Mouse (Mus musculus) cerebellum, adult 2 months (tissue): ENCODE measurements around the gene Arhgap45. TPM values are rescaled to one million over a fixed set of nuclear protein-coding genes. Genes with fewer than 3 reads are reported as not detected.

Experiments
- DNase-seq, 2 experiments: peaks; one replicate each; pipeline ENCODE4 v3.0.0; 2021
- H3K27ac ChIP-seq: fragments of 200-500 bp; 2 replicates; pipeline ENCODE4 v1.5.1; 2012; ENCODE audit warnings: low read length, control low read depth, inconsistent platforms; ENCODE audit not compliant: insufficient read depth
- H3K27me3 ChIP-seq: fragments of 200-500 bp; 2 replicates; pipeline ENCODE4 v1.6.1; 2012; ENCODE audit warnings: inconsistent platforms, mild to moderate bottlenecking, low read length, moderate library complexity; ENCODE audit not compliant: control insufficient read depth, insufficient read depth
- H3K4me1 ChIP-seq: fragments of 200-500 bp; 2 replicates; pipeline ENCODE4 v1.6.1; 2011; ENCODE audit warnings: low read length; ENCODE audit not compliant: control insufficient read depth, insufficient read depth
- H3K4me3 ChIP-seq: fragments of 200-500 bp; replicated peaks from 2 replicates; pipeline ENCODE3; 2011; ENCODE audit warnings: mild to moderate bottlenecking, low read depth, low read length, control low read depth; ENCODE audit not compliant: insufficient read depth
- CTCF ChIP-seq: fragments of 200-500 bp; IDR thresholded peaks from 2 replicates; pipeline ENCODE4 v1.5.1; 2011; ENCODE audit warnings: low read depth, mild to moderate bottlenecking, control low read depth, low read length, moderate library complexity, borderline replicate concordance; ENCODE audit not compliant: insufficient read depth
- POLR2A ChIP-seq: fragments of 200-500 bp; IDR thresholded peaks from 2 replicates; pipeline ENCODE4 v1.6.1; 2011; ENCODE audit warnings: low read length, control low read depth, borderline replicate concordance; ENCODE audit not compliant: insufficient read depth
- WGBS: fragments of 180-500 bp; shearing (Covaris S2); methylation state at CpG from one replicate; pipeline ENCODE4 v1.1.7; 2018; 5-methylcytosine and 5-hydroxymethylcytosine counted together
- polyA plus RNA-seq: library from polyadenylated mRNA; depleted of rRNA; stranded (reverse); fragments of >200 nt; gene quantifications from 2 replicates; pipeline ENCODE4 v1.2.3, GENCODE M21; 2012

The Arhgap45 gene
- polyA plus RNA-seq, 1 experiment = 2.7 TPM

DNA sequence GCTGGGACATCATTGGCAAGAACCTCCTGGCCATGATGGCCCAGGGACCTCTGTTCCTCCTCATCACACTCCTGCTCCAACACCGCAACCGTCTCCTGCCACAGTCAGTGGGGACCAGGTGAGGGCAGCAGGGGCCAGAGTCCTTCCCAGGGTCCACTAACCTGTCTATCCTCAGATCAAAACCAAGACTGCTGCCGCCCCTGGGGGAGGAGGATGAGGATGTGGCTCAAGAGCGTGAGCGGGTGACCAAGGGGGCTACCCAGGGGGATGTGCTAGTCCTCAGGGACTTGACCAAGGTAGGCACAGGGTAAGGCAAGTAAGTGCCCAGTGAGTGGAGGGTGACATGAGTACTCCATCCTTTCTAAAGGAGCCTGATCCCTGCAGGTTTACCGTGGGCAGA is 4.7 kb upstream of the Arhgap45 start:
- TF ChIP-seq POLR2A (no peak), CTCF (no peak)
- WGBS = 90% methylated on average over 6 of the region's 6 CpGs
- Histone ChIP-seq H3K27ac (no peak overlapping the region), H3K4me1 (no peaks in the 10 kb centered on the region), H3K4me3 (no peak overlapping the region), H3K27me3 (no peaks in the 10 kb centered on the region)
- no peak for DNase-seq

DNA sequence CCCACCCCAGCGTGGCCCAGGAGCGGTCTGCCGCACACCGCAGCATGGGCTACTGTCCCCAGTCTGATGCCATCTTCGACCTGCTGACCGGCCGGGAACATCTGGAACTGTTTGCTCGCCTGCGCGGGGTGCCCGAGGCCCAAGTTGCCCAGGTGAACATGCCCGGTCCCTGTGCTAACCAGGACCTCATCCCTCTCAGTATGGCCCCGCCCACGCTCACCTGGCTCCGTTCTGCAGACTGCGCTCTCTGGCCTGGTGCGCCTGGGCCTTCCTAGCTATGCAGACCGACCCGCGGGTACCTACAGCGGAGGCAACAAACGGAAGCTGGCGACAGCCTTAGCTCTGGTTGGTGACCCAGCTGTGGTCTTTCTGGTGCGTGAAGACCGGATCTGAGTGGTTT is 2.8 kb upstream of the Arhgap45 start:
- TF ChIP-seq CTCF (no peak), POLR2A (no peak)
- no peaks in the 10 kb centered on the region for H3K4me1 ChIP-seq
- no peak overlapping the region for H3K4me3 ChIP-seq
- no peak for DNase-seq
- WGBS = 59% methylated on average over 25 of the region's 25 CpGs
- H3K27ac ChIP-seq = no peak overlapping the region
- H3K27me3 ChIP-seq = no peaks in the 10 kb centered on the region

DNA sequence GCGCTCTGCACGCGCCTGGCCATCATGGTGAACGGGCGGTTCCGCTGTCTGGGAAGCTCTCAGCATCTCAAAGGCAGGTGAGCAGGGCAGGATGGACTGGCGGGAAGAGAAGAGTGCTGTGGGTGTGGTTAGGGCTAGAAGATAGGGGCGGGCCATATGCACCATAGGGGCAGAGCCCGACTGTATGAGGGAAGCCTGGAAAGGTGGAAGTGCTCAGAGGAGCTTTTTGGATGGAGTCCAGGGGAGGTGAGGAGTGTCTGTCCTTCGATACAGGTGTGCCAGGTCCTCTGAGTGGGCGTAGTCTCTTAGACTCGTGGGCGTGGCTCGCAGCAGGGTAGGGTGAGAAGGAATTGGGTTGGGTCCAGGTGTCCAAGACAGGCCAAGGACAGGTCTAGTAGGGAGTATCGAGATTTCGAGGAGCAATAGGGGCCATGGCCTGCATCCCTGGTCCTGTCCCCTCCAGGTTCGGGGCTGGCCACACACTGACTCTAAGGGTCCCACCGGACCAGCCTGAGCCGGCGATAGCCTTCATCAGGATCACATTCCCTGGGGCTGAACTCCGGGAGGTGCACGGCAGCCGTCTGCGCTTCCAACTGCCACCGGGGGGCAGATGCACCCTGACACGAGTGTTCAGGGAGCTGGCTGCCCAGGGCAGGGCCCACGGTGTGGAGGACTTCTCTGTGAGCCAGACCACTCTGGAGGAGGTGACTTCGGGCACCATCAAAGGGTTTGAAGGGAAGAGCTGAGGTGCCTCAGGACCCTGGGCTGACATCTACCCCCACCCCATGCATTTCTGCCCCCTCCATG is 1.8 kb upstream of the Arhgap45 start:
- Histone ChIP-seq H3K27me3 (no peaks in the 10 kb centered on the region), H3K4me3 (no peak overlapping the region), H3K4me1 (no peaks in the 10 kb centered on the region), H3K27ac (no peak overlapping the region)
- TF ChIP-seq CTCF (no peak), POLR2A (no peak)
- no peak for DNase-seq
- 46% methylated on average over 28 of the region's 28 CpGs for WGBS

DNA sequence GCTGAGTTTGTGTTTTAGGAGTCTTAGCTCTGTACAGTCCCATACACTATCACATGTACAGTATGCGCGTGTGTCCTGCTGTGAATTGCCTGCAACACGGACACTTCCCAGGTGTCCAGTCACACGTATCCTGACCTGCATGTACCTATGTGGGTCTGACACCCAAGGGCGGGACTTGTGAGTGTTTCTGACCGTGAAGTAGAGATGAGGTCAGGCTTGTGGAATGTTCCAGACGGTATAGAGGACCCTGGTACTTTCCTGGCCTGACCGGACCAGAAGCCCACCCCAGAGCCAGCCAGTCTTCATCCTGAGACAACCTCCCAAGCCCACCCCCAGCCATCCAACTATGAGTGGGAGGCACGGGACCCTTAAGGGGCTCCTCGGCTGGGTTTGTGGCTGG is 870 bp upstream of the Arhgap45 start:
- Histone ChIP-seq H3K27ac (no peak overlapping the region), H3K4me1 (no peaks in the 10 kb centered on the region), H3K4me3 (no peak overlapping the region), H3K27me3 (no peaks in the 10 kb centered on the region)
- TF ChIP-seq CTCF (no peak), POLR2A (no peak)
- 78% methylated on average over 10 of the region's 10 CpGs for WGBS
- DNase-seq = no peak

DNA sequence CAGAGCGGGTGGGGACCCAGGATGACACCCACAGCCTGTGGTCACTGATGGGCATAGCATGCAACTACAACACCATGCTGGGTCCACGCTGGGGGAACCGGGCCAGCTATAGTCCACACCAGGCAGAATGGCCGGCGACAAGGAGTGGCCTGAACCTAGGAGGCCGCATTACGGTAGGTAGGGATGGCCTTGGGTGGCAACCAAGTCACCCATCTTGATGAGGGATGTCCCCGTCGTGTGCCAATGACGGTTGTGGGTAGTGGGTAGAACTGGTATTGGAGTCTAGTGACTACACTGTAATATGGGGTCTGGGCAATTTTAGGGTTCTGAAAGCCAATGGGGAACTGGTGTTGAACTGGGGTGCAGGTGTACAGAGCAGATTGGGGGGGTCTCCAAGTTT is 478 bp downstream of the Arhgap45 start:
- TF ChIP-seq CTCF (no peak), POLR2A (no peak)
- Histone ChIP-seq H3K27ac (no peak overlapping the region), H3K4me1 (no peaks in the 10 kb centered on the region), H3K4me3 (no peak overlapping the region), H3K27me3 (no peaks in the 10 kb centered on the region)
- no peak for DNase-seq
- 85% methylated on average over 10 of the region's 10 CpGs for WGBS

DNA sequence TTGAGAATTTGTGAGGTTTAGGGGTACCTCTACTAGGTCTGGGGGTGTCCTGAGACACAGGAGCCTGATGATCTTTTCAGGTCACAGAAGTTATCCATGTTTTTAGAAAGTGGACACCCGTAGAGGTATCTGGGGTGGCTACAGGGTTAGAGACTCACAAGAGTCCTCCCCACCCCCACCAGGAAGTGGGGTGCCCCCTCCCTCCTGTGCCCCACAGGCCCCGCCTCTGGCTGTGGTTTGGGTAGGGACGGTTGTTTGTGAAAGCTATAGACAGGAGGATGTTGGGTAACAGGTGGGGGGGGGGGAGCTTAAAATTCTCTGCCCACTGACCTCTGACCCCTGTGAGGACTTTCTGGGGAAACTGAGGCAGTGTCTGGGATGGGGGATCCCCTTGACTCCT is 908 bp downstream of the Arhgap45 start:
- DNase-seq = no peak
- 82% methylated on average over 3 of the region's 3 CpGs for WGBS
- Histone ChIP-seq H3K4me1 (no peaks in the 10 kb centered on the region), H3K4me3 (no peak overlapping the region), H3K27me3 (no peaks in the 10 kb centered on the region), H3K27ac (no peak overlapping the region)
- TF ChIP-seq POLR2A = no peak
- no peak for TF ChIP-seq CTCF

DNA sequence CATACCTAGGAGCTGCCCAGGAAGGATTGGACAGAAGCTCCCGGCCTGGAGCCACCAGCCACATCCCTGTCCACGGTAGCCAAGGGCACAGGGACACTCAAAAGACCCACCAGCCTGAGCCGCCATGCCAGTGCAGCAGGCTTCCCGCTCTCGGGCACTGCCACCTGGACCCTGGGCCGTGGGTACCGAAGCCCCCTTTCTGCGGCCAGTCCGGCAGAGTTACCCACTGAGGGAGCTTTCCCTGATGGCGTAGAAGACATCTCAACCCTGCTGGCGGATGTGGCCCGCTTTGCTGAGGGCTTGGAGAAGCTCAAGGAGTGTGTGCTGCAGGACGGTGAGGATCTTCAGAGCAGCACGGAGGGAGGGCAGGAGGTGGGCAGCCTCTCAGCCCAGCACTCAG is 1.3 kb downstream of the Arhgap45 start:
- WGBS = 79% methylated on average over 14 of the region's 14 CpGs
- H3K4me1 ChIP-seq = no peaks in the 10 kb centered on the region

DNA sequence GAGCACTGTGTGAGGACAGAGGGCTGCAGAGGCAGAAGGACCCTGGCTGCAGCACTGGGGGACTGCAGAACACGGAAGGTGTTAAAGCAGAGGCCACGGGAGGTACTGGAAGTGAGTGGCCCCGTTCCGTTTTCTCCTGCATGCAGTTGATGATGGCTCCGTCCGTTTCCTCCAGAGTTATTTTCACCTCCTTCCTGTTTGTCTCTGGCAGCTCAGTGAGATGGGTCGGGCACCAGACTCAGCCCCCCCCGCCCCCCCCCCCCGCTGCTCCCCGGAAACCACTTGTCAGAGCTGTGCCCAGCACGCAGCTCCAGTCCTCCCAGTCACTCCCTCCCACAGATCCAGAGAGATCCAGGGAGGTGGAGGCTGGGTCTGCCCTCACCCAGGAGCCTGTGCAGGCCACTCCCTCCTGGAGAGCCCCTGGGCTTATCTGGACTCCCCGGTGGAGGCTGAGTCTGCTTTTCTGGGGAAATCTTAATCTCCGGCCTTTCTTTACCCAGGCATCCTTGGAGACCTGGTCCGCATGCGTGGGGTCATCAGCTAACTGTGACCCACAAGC is 2.4 kb downstream of the Arhgap45 start:
- Histone ChIP-seq H3K4me3 (no peak overlapping the region), H3K27me3 (no peaks in the 10 kb centered on the region), H3K4me1 (no peaks in the 10 kb centered on the region), H3K27ac (no peak overlapping the region)
- DNase-seq = no peak
- TF ChIP-seq CTCF (no peak), POLR2A (no peak)
- 11% methylated on average over 15 of the region's 15 CpGs for WGBS

More for the DNA sequence above, 1.3 kb downstream of the Arhgap45 start:
- no peak for DNase-seq
- TF ChIP-seq CTCF (no peak), POLR2A (no peak)
- Histone ChIP-seq H3K27me3 (no peaks in the 10 kb centered on the region), H3K4me3 (no peak overlapping the region), H3K27ac (no peak overlapping the region)
